Mouse (Mus musculus): Measurements from ENCODE around the gene A930004D18Rik.

DNA sequence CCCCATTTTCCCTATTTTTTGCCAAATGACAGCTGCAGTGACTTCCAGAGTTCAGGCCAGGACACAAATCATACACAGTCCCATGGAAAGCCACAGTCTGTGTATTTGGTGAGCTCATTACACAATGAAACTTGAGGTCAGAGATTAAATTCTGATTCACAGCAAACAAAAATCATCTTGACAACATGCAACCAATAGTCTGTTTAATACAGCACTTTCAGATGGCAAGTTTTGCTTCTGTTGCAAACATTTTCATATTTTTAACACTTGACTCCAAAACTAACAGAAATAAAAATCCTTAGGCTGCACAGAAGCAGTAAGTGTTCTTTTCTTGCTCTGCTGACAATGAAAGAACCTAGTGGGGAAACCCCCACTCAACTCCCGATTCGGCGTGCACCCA, 52.8 kb downstream of the A930004D18Rik start:
- TF ChIP-seq CTCF (conservative IDR thresholded peaks at IDR 0.05; ENCODE audit: low read length) (no peak), POU5F1 (IDR thresholded peaks at IDR 0.05; ENCODE audit: borderline replicate concordance, low read length) (no peak)
